Mouse (Mus musculus) gastrocnemius, adult 8-10 months (tissue): ENCODE results near the gene Slc24a3. TPM values are rescaled to one million over a fixed set of nuclear protein-coding genes. Genes with fewer than 3 reads are reported as not detected.

Experiments
- DNase-seq, 2 experiments: peaks; one replicate each; pipeline ENCODE4 v3.0.0; 2022; ENCODE audit warnings: low spot score in 2 of 2
- total RNA-seq, 4 experiments: library from RNA; stranded (reverse); gene quantifications; 2 replicates each; pipeline ENCODE4 v1.2.4; 2022

Gene Slc24a3
- total RNA-seq, 4 experiments from 2014 or later = 0.85 to 1.4 (median 1.2) TPM

- no peak for DNase-seq
Measured at GRCm38 (mm10) chr2:145533086-145533485, 365.5 kb downstream of the Slc24a3 start.

DNA sequence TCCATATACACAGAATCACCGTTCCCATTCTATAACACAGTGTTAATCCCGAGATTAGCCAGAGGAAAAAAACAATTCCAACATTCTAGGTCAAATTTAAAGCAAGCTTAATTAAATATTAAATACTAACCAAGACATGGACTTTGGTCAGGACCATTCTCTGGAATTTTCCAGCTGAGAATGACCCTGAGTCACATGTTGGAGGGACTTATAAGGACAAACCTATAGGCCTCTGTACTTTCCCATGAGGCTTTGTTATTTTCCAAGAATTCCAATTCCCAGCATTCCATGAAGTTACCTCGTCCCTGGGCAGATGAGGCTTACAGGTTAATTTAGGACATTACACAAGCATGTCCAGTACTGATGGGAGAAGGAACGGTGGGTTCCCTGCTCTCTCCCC, 367.8 kb downstream of the Slc24a3 start:
- no peak for DNase-seq

DNA sequence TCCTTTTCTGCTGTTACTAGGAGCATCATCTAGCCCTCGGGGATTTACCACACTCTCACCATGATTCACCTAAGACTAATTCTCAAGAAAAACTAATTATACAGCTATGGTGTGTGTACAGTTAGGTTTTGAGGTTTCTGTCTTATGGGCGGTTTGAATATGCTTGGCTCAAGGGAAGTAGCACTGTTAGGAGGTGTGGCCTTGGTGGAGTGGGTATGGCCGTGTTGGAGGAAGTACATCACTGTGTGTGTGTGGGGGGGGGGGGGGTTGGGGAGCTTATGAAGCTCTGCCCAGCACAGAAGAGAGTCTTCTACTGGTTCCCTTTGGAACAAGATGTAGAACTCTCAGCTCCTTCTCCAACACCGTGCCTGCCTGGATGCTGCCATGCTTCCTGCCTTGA, 368.2 kb downstream of the Slc24a3 start:
- DNase-seq = no peak

- DNase-seq = no peak
Measured at GRCm38 (mm10) chr2:145536986-145537385, 369.4 kb downstream of the Slc24a3 start.

- DNase-seq = no peak
Measured at GRCm38 (mm10) chr2:145541695-145542094, 374.1 kb downstream of the Slc24a3 start.

- DNase-seq = no peak
Measured at GRCm38 (mm10) chr2:145546071-145546470, 378.5 kb downstream of the Slc24a3 start.

- DNase-seq = no peak
Measured at GRCm38 (mm10) chr2:145554722-145555252, 387.2 kb downstream of the Slc24a3 start.

DNA sequence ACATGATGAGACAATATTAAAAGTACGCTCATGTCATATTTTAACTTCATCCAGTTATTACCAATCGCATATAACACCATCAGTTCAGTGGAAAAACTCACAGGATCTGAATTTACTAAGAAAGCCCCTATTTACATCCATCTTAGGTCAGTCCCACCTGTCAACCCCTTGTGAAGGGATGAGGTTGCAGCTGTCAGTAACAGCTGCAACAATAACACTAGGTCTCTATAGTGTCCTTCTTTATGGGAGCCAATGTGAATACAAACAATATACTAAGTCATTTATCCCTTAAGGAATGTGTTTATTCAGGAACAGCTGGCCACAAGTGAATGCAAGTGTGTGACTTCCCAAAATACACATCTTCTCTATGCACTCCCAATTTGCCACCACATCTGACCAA, 388.2 kb downstream of the Slc24a3 start:
- DNase-seq = no peak

GRCm38 (mm10) chr2:145557361-145557931, 389.9 kb downstream of the Slc24a3 start:
- no peak for DNase-seq

DNA sequence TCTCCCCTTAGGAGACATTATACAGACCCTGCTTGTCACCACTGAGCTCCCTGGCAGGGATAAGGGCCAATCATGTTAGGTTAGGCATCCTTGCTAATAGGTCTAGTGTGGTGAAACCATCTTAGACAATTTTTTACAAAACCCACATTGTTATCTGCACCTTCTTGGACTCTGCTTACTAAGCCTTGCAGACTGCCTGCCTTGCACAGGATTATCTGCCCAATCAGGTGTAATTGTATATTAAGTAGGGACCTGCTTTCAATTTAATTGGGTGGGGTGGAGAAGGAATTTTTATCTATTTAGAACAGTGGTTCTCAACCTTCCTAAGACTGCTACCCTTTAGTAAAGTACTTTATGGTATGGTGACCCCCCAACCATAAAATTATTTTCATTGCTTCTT, 394.9 kb downstream of the Slc24a3 start:
- no peak for DNase-seq

DNA sequence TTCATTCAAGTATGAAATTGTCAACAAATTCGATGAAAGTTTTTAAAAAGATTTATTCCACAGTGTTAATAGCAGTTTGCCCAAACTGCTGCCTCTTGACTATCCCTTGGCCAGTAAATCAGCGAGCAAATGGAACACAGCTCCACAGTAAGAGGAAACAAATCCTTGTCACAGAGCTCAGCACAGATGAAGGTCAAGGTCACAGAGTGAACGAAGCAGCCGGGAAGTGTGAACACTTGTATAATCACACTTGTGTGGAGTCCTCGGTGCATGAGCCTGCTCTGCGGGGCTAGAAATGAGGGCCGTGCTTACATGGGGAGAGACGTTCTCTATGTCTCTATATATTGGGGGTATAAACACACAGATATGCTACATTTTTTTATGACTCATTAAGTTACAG, 397.0 kb downstream of the Slc24a3 start:
- no peak for DNase-seq

DNA sequence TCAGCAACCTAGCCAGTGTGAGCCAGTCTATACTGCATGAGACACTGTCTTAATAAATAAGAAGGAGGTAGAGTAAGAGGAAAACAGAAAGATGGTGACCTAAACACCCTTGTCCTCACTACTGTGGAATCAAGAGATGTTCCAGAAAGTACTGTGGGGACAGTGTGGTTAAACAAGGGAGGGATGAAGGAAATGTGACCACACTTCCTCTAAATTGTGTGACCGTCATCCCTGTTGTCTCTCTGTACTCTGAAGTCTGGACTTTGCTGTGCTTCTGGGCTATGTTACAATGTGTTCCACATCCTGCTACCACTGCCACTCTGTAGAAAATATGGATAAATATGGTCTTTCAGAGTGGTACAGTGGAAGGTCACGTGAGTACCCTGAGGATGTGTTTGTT, 399.4 kb downstream of the Slc24a3 start:
- no peak for DNase-seq

DNA sequence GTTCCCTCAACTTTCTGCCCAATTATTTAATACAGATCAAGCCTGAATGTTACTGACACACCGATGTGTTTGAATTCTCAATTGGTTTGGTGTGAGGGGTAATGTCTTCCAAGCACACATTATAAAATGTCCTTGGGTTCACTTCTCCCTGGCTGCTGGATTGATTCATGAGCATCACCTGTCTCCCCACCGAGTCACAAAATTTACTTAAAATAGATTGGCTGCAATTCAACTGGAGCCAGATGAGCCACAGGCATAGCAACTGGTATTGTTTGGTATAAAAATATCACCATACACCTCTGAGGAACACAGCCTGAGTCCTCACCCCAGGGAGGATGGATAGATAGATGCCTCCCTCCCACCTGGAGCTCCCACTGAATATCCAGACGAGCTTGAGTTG, 404.4 kb downstream of the Slc24a3 start:
- DNase-seq = no peak

DNA sequence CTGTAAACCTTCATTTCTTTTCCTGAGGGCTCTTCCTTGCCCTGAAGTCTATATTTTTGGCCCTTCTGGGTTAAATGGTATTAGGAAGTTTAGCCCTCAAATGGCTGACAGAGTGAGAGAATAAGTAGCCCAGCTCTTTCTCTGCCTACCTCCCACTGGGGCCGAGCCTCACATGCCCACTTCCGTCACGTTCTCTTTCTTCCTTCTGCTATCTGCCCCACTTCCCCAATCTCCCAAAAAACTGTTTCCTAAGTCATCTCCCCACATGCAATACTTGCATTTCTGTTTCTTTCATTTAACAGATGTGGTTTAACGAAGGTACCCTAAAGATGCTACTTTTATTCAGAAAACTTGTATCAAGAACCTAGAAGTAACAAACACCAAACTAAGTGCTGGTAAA, 406.6 kb downstream of the Slc24a3 start:
- DNase-seq = no peak

DNA sequence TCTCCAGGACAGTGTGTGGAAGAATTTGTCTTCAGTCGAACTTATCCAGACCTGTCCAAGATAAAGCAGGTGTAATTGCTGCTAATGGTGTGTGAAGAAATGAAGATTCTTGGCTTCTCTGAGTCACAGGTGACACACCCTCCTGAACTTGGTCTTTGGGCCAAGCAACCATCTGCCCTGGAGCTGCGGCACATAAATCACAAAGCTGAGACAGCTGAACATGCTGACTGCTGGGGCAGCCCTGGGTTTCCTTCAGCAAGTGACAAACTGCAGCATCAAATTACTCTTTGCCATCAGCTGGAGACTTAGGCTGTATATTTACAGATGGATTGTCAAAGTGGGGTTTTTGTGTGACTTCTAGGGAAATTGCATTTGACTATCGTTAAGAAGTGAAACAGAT, 415.5 kb downstream of the Slc24a3 start:
- DNase-seq = peak; percentile 9 to 41

DNA sequence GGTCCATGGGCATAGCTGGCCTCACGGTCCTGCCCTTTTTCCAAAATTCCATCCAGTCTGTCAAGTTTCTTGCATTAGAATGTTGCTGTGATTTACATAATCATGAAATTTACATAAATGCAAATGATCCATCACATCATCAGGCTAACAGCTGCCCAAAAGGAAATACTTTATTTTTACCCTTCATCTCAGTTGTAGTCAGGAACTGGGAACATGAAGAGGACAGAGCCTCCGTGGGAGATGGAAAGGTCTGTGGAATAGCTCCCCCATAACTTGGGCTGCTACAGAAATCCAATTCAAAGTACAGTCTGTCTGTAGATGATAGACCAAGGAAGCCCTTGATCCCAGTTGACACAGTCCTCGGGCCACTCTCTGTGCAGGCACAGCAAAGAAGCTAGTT, 417.9 kb downstream of the Slc24a3 start:
- no peak for DNase-seq

GRCm38 (mm10) chr2:145588009-145588737, 420.6 kb downstream of the Slc24a3 start:
- no peak for DNase-seq

- no peak for DNase-seq
Measured at GRCm38 (mm10) chr2:145591881-145592280, 424.3 kb downstream of the Slc24a3 start.

DNA sequence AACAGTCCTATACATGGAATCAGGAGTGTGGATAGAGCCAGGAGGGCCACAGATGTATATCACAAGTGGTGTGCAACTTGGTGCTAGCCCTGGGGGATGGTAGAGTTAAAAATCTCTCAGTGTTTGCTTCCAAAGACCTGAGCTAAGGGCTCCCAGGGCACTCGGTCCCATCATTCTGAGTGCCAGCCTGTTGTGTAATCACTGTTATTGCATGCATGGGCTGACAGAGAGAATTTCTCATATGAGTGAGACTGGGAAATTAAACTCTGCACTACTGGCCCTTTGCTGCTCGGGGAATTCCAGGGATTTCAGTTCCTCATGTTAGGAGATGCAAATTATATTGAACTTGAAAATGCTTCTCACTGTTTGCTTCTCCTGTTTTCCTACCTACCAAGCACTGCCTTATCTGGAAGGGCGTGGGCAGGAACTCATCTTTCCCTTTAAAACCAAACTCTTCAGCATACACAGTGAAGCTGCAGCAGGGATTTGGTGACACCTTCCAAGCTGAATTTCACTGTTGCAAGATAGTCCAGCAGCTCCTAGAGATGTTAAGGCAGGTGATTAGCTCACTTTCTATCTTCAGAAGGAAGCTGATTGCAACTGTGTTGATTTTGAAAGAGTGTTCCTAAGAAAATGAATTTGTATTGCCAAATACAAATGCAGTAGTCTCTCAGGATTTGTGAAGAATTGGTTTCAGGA, 426.2 kb downstream of the Slc24a3 start:
- DNase-seq = no peak

GRCm38 (mm10) chr2:145597866-145598265, 430.3 kb downstream of the Slc24a3 start:
- no peak for DNase-seq

GRCm38 (mm10) chr2:145607844-145608243, 440.3 kb downstream of the Slc24a3 start:
- no peak for DNase-seq
